Mouse (Mus musculus) limb, embryonic 13.5 days (tissue): ENCODE measurements around the gene Mrpl27. TPM values are rescaled to one million over a fixed set of nuclear protein-coding genes. Genes with fewer than 3 reads are reported as not detected.
"Not testable (repeated sequence)": the region's sequence is repeated elsewhere in the genome, so short reads cannot be mapped to it uniquely, and the experiment has no call there.

Source experiments
- ATAC-seq: fragments of 200-750 bp; cut with Nextera tagmentation; 2 replicates; pipeline ENCODE4 v1.8.0; 2017; ENCODE audit warnings: low read depth, moderate number of reproducible peaks, moderate TSS enrichment; ENCODE audit not compliant: low FRiP score
- H3K27ac ChIP-seq: fragments of 300-500 bp; sonication (generic); 2 replicates; pipeline ENCODE4 v1.5.1; 2015; ENCODE audit warnings: inconsistent platforms, mild to moderate bottlenecking, moderate library complexity
- H3K27me3 ChIP-seq: fragments of 300-500 bp; sonication (generic); 2 replicates; pipeline ENCODE4 v1.6.1; 2015; ENCODE audit warnings: mild to moderate bottlenecking, inconsistent platforms
- H3K36me3 ChIP-seq: fragments of 300-500 bp; sonication (generic); 2 replicates; pipeline ENCODE4 v1.6.1; 2015; ENCODE audit warnings: inconsistent platforms, mild to moderate bottlenecking, moderate library complexity
- H3K4me1 ChIP-seq: fragments of 300-500 bp; sonication (generic); 2 replicates; pipeline ENCODE4 v1.6.1; 2015; ENCODE audit warnings: inconsistent platforms
- H3K4me2 ChIP-seq: fragments of 300-500 bp; sonication (generic); replicated peaks from 2 replicates; pipeline ENCODE4 v1.6.1; 2015; ENCODE audit warnings: inconsistent platforms, mild to moderate bottlenecking, moderate library complexity
- H3K4me3 ChIP-seq: fragments of 300-500 bp; sonication (generic); 2 replicates; pipeline ENCODE4 v1.5.1; 2015; ENCODE audit warnings: moderate library complexity, mild to moderate bottlenecking, inconsistent platforms
- H3K9ac ChIP-seq: fragments of 300-500 bp; sonication (generic); 2 replicates; pipeline ENCODE4 v1.6.1; 2015; ENCODE audit warnings: mild to moderate bottlenecking, inconsistent platforms
- H3K9me3 ChIP-seq: fragments of 300-500 bp; sonication (generic); 2 replicates; pipeline ENCODE4 v1.6.1; 2016; ENCODE audit warnings: inconsistent platforms
- WGBS: fragments of 180-500 bp; shearing (Covaris S2); methylation state at CpG from one replicate; pipeline ENCODE4 v1.1.7; 2015; 5-methylcytosine and 5-hydroxymethylcytosine counted together
- polyA plus RNA-seq: library from polyadenylated mRNA; unstranded; fragments of >200 nt; fragmentation: Nextera tagmentation; extraction: Ambion mirVana; gene quantifications from 2 replicates; pipeline ENCODE4 v1.2.1, GENCODE M21; 2015

Gene Mrpl27
- polyA plus RNA-seq, 1 experiment from 2014 or later: 153 TPM

- H3K4me3 ChIP-seq: peak overlapping the region; percentile 88
- peak overlapping the region; percentile 95 for H3K9ac ChIP-seq
- peak overlapping the region; percentile 83 for H3K4me2 ChIP-seq
- ATAC-seq: no peak
- H3K27ac ChIP-seq: peak overlapping the region; percentile 92; the same call in 1 of the 2 replicates
- no peaks in the 10 kb centered on the region for H3K27me3 ChIP-seq
- no peaks in the 10 kb centered on the region for H3K9me3 ChIP-seq
- peaks cover 9% of the 10 kb centered on the region; the same call in 1 of the 2 replicates for H3K36me3 ChIP-seq
- peaks cover 36% of the 10 kb centered on the region for H3K4me1 ChIP-seq
- WGBS: 29% methylated on average over 4 of the region's 4 CpGs
Observed at GRCm38 (mm10) chr11:94676308-94676707, 22.7 kb downstream of the Mrpl27 start.

- H3K27ac ChIP-seq: peak within 1 kb of the TSS; percentile 92
- peak; percentile 94 for ATAC-seq
- H3K36me3 ChIP-seq: peaks cover 9% of the 10 kb centered on the region; the same call in 1 of the 2 replicates
- peak within 1 kb of the TSS; percentile 95 for H3K9ac ChIP-seq
- no peaks in the 10 kb centered on the region for H3K27me3 ChIP-seq
- under 1% methylated on average over 78 of the region's 82 CpGs for WGBS
- H3K4me3 ChIP-seq: peak within 1 kb of the TSS; percentile 88
- H3K4me1 ChIP-seq: peaks cover 36% of the 10 kb centered on the region
- no peaks in the 10 kb centered on the region for H3K9me3 ChIP-seq
- H3K4me2 ChIP-seq: peak within 1 kb of the TSS; percentile 83
Observed at GRCm38 (mm10) chr11:94676754-94677606, 23.4 kb downstream of the Mrpl27 start, which contains the start of gene Xylt2. Gene Xylt2, minus strand, starts transcription at chr11:94677515.

- Histone ChIP-seq H3K27ac (peak overlapping the region; percentile 72; the same call in 1 of the 2 replicates), H3K4me2 (peak overlapping the region; percentile 83), H3K9me3 (no peaks in the 10 kb centered on the region), H3K36me3 (peaks cover 9% of the 10 kb centered on the region; the same call in 1 of the 2 replicates), H3K27me3 (no peaks in the 10 kb centered on the region), H3K4me3 (peak overlapping the region; percentile 88), H3K4me1 (peaks cover 36% of the 10 kb centered on the region), H3K9ac (peak overlapping the region; percentile 62)
- ATAC-seq: no peak
- 26% methylated on average over 15 of the region's 15 CpGs for WGBS
Observed at GRCm38 (mm10) chr11:94677607-94678145, 24.1 kb downstream of the Mrpl27 start.

GRCm38 (mm10) chr11:94680639-94681038 is 27.1 kb downstream of the Mrpl27 start:
- H3K36me3 ChIP-seq: no peaks in the 10 kb centered on the region
- no peak overlapping the region for H3K4me3 ChIP-seq
- no peak overlapping the region for H3K27ac ChIP-seq
- H3K9me3 ChIP-seq: no peaks in the 10 kb centered on the region
- H3K27me3 ChIP-seq: no peaks in the 10 kb centered on the region
- no peak for ATAC-seq
- H3K4me1 ChIP-seq: peaks cover 20% of the 10 kb centered on the region
- H3K4me2 ChIP-seq: no peak overlapping the region
- no peak overlapping the region for H3K9ac ChIP-seq

- no peaks in the 10 kb centered on the region for H3K27me3 ChIP-seq
- no peaks in the 10 kb centered on the region for H3K36me3 ChIP-seq
- no peak for ATAC-seq
- peaks cover 10% of the 10 kb centered on the region for H3K4me1 ChIP-seq
- H3K9me3 ChIP-seq: no peaks in the 10 kb centered on the region
- H3K4me3 ChIP-seq: no peak overlapping the region
- H3K27ac ChIP-seq: no peak overlapping the region
- no peak overlapping the region for H3K4me2 ChIP-seq
- 81% methylated on average over 4 of the region's 4 CpGs for WGBS
- H3K9ac ChIP-seq: no peak overlapping the region
Observed at GRCm38 (mm10) chr11:94681640-94682039, 28.1 kb downstream of the Mrpl27 start.

GRCm38 (mm10) chr11:94682427-94682826 is 28.9 kb downstream of the Mrpl27 start:
- H3K4me2 ChIP-seq: no peak overlapping the region
- no peak overlapping the region for H3K4me3 ChIP-seq
- no peak overlapping the region for H3K27ac ChIP-seq
- 80% methylated on average over 7 of the region's 7 CpGs for WGBS
- H3K9me3 ChIP-seq: no peaks in the 10 kb centered on the region
- peaks cover 10% of the 10 kb centered on the region for H3K4me1 ChIP-seq
- no peak overlapping the region for H3K9ac ChIP-seq
- no peaks in the 10 kb centered on the region for H3K27me3 ChIP-seq
- no peaks in the 10 kb centered on the region for H3K36me3 ChIP-seq
- ATAC-seq: no peak

- Histone ChIP-seq H3K9me3 (no peaks in the 10 kb centered on the region), H3K36me3 (no peaks in the 10 kb centered on the region), H3K4me1 (no peaks in the 10 kb centered on the region), H3K9ac (no peak overlapping the region), H3K27ac (no peak overlapping the region), H3K4me2 (no peak overlapping the region), H3K27me3 (no peaks in the 10 kb centered on the region), H3K4me3 (no peak overlapping the region)
- 79% methylated on average over 6 of the region's 6 CpGs for WGBS
- no peak for ATAC-seq
Observed at GRCm38 (mm10) chr11:94687178-94687577, 33.6 kb downstream of the Mrpl27 start.

- not testable (repeated sequence) for H3K9ac ChIP-seq, H3K36me3 ChIP-seq, H3K4me1 ChIP-seq, H3K27me3 ChIP-seq, H3K4me3 ChIP-seq, ATAC-seq, H3K27ac ChIP-seq, H3K9me3 ChIP-seq, H3K4me2 ChIP-seq
Observed at GRCm38 (mm10) chr11:94692502-94692901, 38.9 kb downstream of the Mrpl27 start.

GRCm38 (mm10) chr11:94695508-94695907 is 41.9 kb downstream of the Mrpl27 start:
- H3K9me3 ChIP-seq: no peaks in the 10 kb centered on the region
- WGBS: 66% methylated on average over 6 of the region's 6 CpGs
- ATAC-seq: no peak

GRCm38 (mm10) chr11:94697140-94697539 is 43.6 kb downstream of the Mrpl27 start:
- ATAC-seq: no peak
- Histone ChIP-seq H3K9ac (no peak overlapping the region), H3K27me3 (peaks cover 5% of the 10 kb centered on the region; the same call in 1 of the 2 replicates), H3K4me3 (no peak overlapping the region), H3K27ac (no peak overlapping the region), H3K9me3 (no peaks in the 10 kb centered on the region), H3K4me2 (no peak overlapping the region), H3K36me3 (no peaks in the 10 kb centered on the region), H3K4me1 (peaks cover 14% of the 10 kb centered on the region)
- WGBS: 88% methylated on average over 2 of the region's 2 CpGs

More at GRCm38 (mm10) chr11:94695508-94695907, 41.9 kb downstream of the Mrpl27 start:
- no peaks in the 10 kb centered on the region for H3K27me3 ChIP-seq
- no peak overlapping the region for H3K4me2 ChIP-seq
- H3K4me3 ChIP-seq: no peak overlapping the region
- no peak overlapping the region for H3K27ac ChIP-seq
- H3K36me3 ChIP-seq: no peaks in the 10 kb centered on the region
- no peak overlapping the region for H3K9ac ChIP-seq
- 0 out of 2 replicates have a peak, but pooled peaks cover 4% of the 10 kb centered on the region for H3K4me1 ChIP-seq

- WGBS: 50% methylated on average over 13 of the region's 13 CpGs
- H3K4me1 ChIP-seq: peaks cover 17% of the 10 kb centered on the region
- no peaks in the 10 kb centered on the region for H3K36me3 ChIP-seq
- no peak overlapping the region for H3K27ac ChIP-seq
- H3K9ac ChIP-seq: no peak overlapping the region
- no peak overlapping the region for H3K4me2 ChIP-seq
- no peaks in the 10 kb centered on the region for H3K9me3 ChIP-seq
- ATAC-seq: no peak
- H3K27me3 ChIP-seq: peaks cover 5% of the 10 kb centered on the region; the same call in 1 of the 2 replicates
- H3K4me3 ChIP-seq: no peak overlapping the region
Observed at GRCm38 (mm10) chr11:94697703-94698464, 44.3 kb downstream of the Mrpl27 start.

- H3K27me3 ChIP-seq: peaks cover 5% of the 10 kb centered on the region; the same call in 1 of the 2 replicates
- no peak overlapping the region for H3K27ac ChIP-seq
- H3K4me1 ChIP-seq: peaks cover 18% of the 10 kb centered on the region
- H3K9ac ChIP-seq: no peak overlapping the region
- no peaks in the 10 kb centered on the region for H3K9me3 ChIP-seq
- no peak overlapping the region for H3K4me2 ChIP-seq
- no peaks in the 10 kb centered on the region for H3K36me3 ChIP-seq
- WGBS: 90% methylated on average over 3 of the region's 3 CpGs
- ATAC-seq: no peak
- no peak overlapping the region for H3K4me3 ChIP-seq
Observed at GRCm38 (mm10) chr11:94699399-94699798, 45.8 kb downstream of the Mrpl27 start.
